Mouse (Mus musculus) gastrocnemius, adult 8-10 months (tissue): ENCODE measurements around the gene Bnc2. TPM values are rescaled to one million over a fixed set of nuclear protein-coding genes. Genes with fewer than 3 reads are reported as not detected.

Experiments
- total RNA-seq, 4 experiments: library from RNA; stranded (reverse); gene quantifications; 2 replicates each; pipeline ENCODE4 v1.2.4; 2022

Bnc2 gene
- total RNA-seq, 4 experiments from 2014 or later, result 6.2 to 17.1 (median 8.5) TPM

Other genes with a start within 250 kb of the Bnc2 start
- 1 to 10 TPM in 2 of 4 experiments, under 1 TPM in 2; 0.58 to 1.3 (median 0.94) TPM for gene Cntln, start 209.0 kb upstream of the Bnc2 start, total RNA-seq